Mouse (Mus musculus) lung, embryonic 16.5 days (tissue): ENCODE data around the gene Ubc. TPM values are rescaled to one million over a fixed set of nuclear protein-coding genes. Genes with fewer than 3 reads are reported as not detected.

ENCODE experiments used
- ATAC-seq: fragments of 200-750 bp; cut with Nextera tagmentation; 2 replicates; pipeline ENCODE4 v1.8.0; 2017; ENCODE audit warnings: low read depth, mild to moderate bottlenecking, moderate library complexity
- H3K27ac ChIP-seq: fragments of 300-500 bp; sonication (generic); 2 replicates; pipeline ENCODE4 v1.5.1; 2014; ENCODE audit warnings: mild to moderate bottlenecking, control low read depth, low read length
- H3K27me3 ChIP-seq: fragments of 300-500 bp; sonication (generic); 2 replicates; pipeline ENCODE4 v1.6.1; 2014; ENCODE audit warnings: low read depth, low read length, mixed read lengths; ENCODE audit not compliant: control insufficient read depth, insufficient read depth
- H3K36me3 ChIP-seq: fragments of 300-500 bp; sonication (generic); 2 replicates; pipeline ENCODE4 v1.6.1; 2014; ENCODE audit warnings: low read length; ENCODE audit not compliant: control insufficient read depth, insufficient read depth
- H3K4me1 ChIP-seq: fragments of 300-500 bp; sonication (generic); replicated peaks from 2 replicates; pipeline ENCODE4 v1.6.1; 2014; ENCODE audit warnings: low read length, mixed read lengths; ENCODE audit not compliant: control insufficient read depth, insufficient read depth
- H3K4me2 ChIP-seq: fragments of 300-500 bp; sonication (generic); 2 replicates; pipeline ENCODE4 v1.6.1; 2014; ENCODE audit warnings: low read depth, low read length, control low read depth
- H3K4me3 ChIP-seq: fragments of 300-500 bp; sonication (generic); 2 replicates; pipeline ENCODE4 v1.5.1; 2014; ENCODE audit warnings: mild to moderate bottlenecking, low read length, control low read depth
- H3K9ac ChIP-seq: fragments of 300-500 bp; sonication (generic); 2 replicates; pipeline ENCODE4 v1.6.1; 2014; ENCODE audit warnings: low read length, control low read depth
- H3K9me3 ChIP-seq: fragments of 300-500 bp; sonication (generic); 2 replicates; pipeline ENCODE4 v1.6.1; 2016; ENCODE audit warnings: low read length; ENCODE audit not compliant: control insufficient read depth
- WGBS: fragments of 180-500 bp; shearing (Covaris S2); extraction: QIAGEN DNeasy Blood & Tissue Kit; methylation state at CpG from one replicate; pipeline ENCODE4 v1.1.7; 2014; 5-methylcytosine and 5-hydroxymethylcytosine counted together
- polyA plus RNA-seq: library from polyadenylated mRNA; unstranded; fragments of >200 nt; fragmentation: Nextera tagmentation; extraction: Ambion mirVana; gene quantifications from 2 replicates; pipeline ENCODE4 v1.2.1, GENCODE M21; 2015

The Ubc gene
- polyA plus RNA-seq, 1 experiment from 2014 or later, result 1,205 TPM

DNA sequence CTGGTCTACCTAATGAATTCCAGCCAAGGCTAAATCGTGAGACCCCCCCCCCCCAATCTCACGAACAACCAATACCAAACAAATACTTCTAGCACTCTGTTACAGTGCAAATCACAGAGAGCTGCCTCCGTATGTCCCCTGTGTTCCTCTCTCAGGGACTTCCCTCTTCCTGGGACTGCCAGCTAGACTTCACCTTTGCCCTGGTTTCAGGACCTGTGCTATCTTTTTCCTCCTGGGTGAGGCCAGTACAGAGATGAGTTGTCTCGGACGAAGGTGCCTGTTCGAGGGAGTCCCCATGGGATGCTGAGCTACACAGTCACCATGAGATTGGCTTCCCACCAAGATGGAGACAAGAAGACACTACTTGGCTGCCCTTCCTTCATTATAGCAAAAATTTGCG is 41.9 kb downstream of the Ubc start:
- H3K4me1 ChIP-seq, result no peaks in the 10 kb centered on the region
- no peaks in the 10 kb centered on the region for H3K27me3 ChIP-seq
- 65% methylated on average over 7 of the region's 7 CpGs for WGBS
- no peak overlapping the region for H3K4me2 ChIP-seq
- H3K36me3 ChIP-seq, result no peaks in the 10 kb centered on the region
- H3K4me3 ChIP-seq, result no peak overlapping the region
- no peak overlapping the region for H3K9ac ChIP-seq
- ATAC-seq, result no peak
- no peak overlapping the region for H3K27ac ChIP-seq
- 0 out of 2 replicates have a peak, but pooled peaks cover 2% of the 10 kb centered on the region for H3K9me3 ChIP-seq

GRCm38 (mm10) chr5:125344296-125344695 is 45.7 kb downstream of the Ubc start:
- no peak overlapping the region for H3K4me2 ChIP-seq
- peaks cover 13% of the 10 kb centered on the region for H3K4me1 ChIP-seq
- no peaks in the 10 kb centered on the region for H3K36me3 ChIP-seq
- no peaks in the 10 kb centered on the region for H3K9me3 ChIP-seq
- ATAC-seq, result no peak
- H3K27me3 ChIP-seq, result no peaks in the 10 kb centered on the region
- no peak overlapping the region for H3K4me3 ChIP-seq
- WGBS, result 90% methylated on average over 6 of the region's 6 CpGs
- H3K27ac ChIP-seq, result no peak overlapping the region
- H3K9ac ChIP-seq, result no peak overlapping the region

DNA sequence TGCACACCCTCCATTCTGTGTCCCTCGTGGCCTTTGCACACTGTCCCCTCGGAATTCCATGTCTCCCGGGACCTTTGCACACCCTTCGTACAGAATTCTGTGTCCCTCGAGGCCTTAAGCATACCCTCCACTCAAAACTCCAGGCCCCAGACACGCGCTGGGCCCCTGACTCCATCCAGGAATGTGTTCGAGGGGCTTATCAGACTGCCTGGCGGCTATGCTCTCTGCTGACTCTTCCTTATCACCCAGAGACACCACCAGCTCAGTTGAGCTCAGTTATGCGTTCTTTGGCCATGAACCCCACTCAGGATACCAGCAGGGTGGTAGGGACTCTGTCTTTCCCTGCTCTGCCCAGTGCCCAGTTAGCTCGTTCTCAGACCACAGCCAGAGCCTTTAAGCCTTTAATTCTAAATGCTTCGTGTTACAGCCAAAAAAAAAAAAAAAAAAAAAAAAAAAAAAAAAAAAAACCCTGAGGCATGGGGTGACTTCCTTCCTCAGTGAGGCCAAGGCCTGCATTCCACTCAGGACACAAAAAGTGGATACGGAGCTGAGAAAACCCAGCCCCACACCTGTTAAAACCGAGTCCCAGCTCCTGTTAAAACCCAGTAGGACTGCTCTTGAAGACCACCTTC is 48.4 kb downstream of the Ubc start:
- Histone ChIP-seq H3K4me2 (peak overlapping the region; percentile 96), H3K27ac (no peak overlapping the region), H3K9ac (peak overlapping the region; percentile 74), H3K9me3 (no peaks in the 10 kb centered on the region), H3K4me3 (peak overlapping the region; percentile 84), H3K4me1 (peaks cover 22% of the 10 kb centered on the region), H3K36me3 (no peaks in the 10 kb centered on the region), H3K27me3 (no peaks in the 10 kb centered on the region)
- WGBS, result 34% methylated on average over 14 of the region's 14 CpGs
- ATAC-seq, result no peak

DNA sequence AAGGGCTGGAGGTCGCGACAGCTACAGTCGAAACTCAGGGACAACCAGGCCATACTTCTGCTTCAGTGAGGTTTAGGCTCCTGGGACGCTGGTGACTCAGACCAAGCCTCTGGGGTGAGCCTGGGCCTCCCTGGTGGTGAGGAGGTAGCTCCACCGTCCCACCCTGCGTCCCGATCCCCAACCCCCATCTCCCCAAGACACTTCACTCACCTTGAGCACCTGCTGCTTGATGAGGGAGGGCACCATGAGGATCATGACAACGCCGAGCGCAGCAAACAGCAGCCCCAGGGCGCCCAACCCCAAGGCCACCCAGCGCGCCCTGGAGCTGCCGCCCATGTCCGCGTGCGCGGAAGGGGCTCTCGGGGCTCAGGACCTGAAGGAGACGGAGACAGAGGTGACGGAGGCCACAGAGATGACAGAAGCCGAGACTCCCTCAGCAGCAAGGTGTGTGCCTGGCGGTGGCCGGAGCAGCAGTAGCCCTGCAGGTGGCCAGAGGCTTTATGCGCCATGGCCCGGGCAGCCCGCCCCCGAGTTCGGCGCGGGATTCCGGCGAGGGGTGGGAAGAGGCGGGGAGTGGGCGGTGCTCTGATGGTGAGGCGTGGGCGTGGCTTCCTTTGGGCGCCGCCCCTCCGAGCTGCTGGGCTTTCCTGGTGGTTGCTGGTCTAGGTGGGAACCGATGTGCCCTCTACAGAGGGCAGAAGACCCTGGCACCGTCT is 49.3 kb downstream of the Ubc start, which contains the start of gene Scarb1:
Gene Scarb1 (minus strand): TSS at position 548 of the 716 bp plus-strand sequence.
- H3K4me2 ChIP-seq, result peak within 1 kb of the TSS; percentile 96
- no peaks in the 10 kb centered on the region for H3K9me3 ChIP-seq
- peak; percentile 88 for ATAC-seq
- 0% methylated on average over 42 of the region's 42 CpGs for WGBS
- peak within 1 kb of the TSS; percentile 48 for H3K27ac ChIP-seq
- no peaks in the 10 kb centered on the region for H3K27me3 ChIP-seq
- peaks cover 22% of the 10 kb centered on the region for H3K4me1 ChIP-seq
- H3K9ac ChIP-seq, result peak within 1 kb of the TSS; percentile 74
- no peaks in the 10 kb centered on the region for H3K36me3 ChIP-seq
- H3K4me3 ChIP-seq, result peak within 1 kb of the TSS; percentile 84

DNA sequence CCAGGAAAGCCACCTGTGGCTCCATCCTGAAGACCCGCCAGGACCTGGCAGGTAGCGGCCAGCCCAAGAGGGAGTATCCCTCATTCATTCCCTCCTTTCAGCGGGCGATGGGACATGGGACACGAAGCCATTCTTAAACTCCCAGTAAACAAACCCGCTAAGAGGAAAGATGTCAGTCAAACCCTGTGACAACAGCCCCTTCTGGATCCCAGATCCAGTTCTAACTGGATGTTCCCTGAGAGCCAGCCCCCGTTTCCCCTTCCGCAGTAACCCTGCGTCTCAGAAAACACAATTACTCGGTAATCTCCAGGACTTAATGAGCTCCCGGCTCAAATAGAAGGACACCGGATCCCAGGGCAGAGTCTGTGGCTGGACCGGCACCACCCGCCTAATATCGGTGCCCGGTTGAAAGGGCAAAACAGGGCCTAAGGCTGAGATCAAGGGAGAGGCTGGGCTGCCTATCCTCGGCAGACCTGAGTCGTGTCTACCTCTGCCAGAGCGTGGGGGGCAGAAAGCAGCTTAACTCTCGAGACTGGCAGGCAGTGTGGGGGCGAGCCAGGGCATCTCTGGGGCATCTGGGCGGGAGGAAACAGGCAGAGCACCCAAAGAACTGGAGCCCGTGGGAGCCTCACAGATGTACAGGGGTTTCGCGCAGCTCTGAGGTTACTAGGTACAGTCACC is 50.0 kb downstream of the Ubc start:
- Histone ChIP-seq H3K9me3 (no peaks in the 10 kb centered on the region), H3K27me3 (no peaks in the 10 kb centered on the region), H3K4me1 (peaks cover 22% of the 10 kb centered on the region), H3K9ac (peak overlapping the region; percentile 74), H3K27ac (peak overlapping the region; percentile 62), H3K4me3 (peak overlapping the region; percentile 84), H3K36me3 (no peaks in the 10 kb centered on the region), H3K4me2 (peak overlapping the region; percentile 96)
- ATAC-seq, result peak; percentile 10; the same call in 1 of the 2 replicates
- WGBS, result 6% methylated on average over 25 of the region's 25 CpGs

DNA sequence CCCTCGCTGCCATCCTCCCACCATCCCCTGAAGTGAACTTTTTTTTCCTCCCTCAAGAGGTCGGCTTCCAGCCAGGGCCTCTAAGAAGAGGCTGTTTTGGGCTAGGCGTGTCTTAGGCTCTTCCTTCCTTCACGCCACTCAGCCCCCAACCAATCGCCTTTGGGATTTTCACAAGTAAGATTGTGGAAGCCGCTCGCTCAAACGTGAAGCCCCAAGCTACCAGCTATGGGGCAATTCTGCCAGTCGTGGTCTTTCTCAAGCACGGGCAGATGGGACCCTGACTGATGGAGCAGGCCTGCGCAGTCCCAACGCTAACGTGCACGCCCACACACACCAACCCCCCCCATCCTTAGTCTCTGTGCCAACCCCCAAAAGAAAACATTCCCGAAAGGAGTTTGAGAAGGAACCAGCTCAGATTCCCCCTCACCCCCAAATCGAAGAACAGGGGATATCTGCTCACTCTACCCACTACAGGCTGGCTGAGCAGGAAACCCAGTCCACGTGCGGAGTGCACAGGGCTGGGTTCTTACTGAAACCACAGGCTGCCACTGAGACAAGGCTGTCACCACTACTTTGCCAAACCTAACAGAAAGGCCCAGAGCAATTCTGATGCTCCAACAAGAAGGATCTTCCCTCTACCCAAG is 50.8 kb downstream of the Ubc start:
- no peaks in the 10 kb centered on the region for H3K27me3 ChIP-seq
- peak overlapping the region; percentile 96 for H3K4me2 ChIP-seq
- no peaks in the 10 kb centered on the region for H3K36me3 ChIP-seq
- 3% methylated on average over 18 of the region's 18 CpGs for WGBS
- H3K4me3 ChIP-seq, result peak overlapping the region; percentile 84
- H3K9ac ChIP-seq, result peak overlapping the region; percentile 39; the same call in 1 of the 2 replicates
- peak; percentile 47 for ATAC-seq
- H3K4me1 ChIP-seq, result peaks cover 22% of the 10 kb centered on the region
- H3K27ac ChIP-seq, result peak overlapping the region; percentile 62
- no peaks in the 10 kb centered on the region for H3K9me3 ChIP-seq

GRCm38 (mm10) chr5:125337526-125337925 is 52.5 kb downstream of the Ubc start:
- Histone ChIP-seq H3K4me1 (peaks cover 22% of the 10 kb centered on the region), H3K9ac (no peak overlapping the region), H3K36me3 (no peaks in the 10 kb centered on the region), H3K4me3 (no peak overlapping the region), H3K27ac (no peak overlapping the region), H3K27me3 (no peaks in the 10 kb centered on the region), H3K9me3 (no peaks in the 10 kb centered on the region), H3K4me2 (no peak overlapping the region)
- 60% methylated on average over 7 of the region's 7 CpGs for WGBS
- no peak for ATAC-seq

DNA sequence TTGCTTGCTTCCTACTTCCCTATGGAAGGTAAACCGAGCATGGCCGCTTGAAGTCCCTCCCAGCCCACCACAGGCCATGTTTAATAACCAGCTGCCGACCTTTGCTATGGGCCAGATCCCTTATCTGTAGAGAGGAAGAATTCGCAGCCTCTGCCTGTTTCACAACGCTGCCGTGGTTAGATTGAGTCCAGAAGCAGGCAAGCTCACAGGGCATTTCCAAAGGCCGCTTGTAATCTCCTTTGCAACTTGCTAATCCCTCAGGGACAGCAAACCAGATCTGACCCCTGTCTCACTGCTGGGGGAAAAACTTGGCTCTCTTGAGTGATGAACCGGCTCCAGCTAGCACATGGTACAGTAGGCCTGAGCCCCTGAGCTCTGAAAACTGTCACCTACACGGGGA is 53.0 kb downstream of the Ubc start:
- Histone ChIP-seq H3K36me3 (no peaks in the 10 kb centered on the region), H3K4me1 (peaks cover 22% of the 10 kb centered on the region), H3K27ac (no peak overlapping the region), H3K9ac (no peak overlapping the region), H3K27me3 (no peaks in the 10 kb centered on the region), H3K9me3 (no peaks in the 10 kb centered on the region), H3K4me3 (no peak overlapping the region), H3K4me2 (no peak overlapping the region)
- 45% methylated on average over 9 of the region's 9 CpGs for WGBS
- no peak for ATAC-seq
